In the genomic region with DNA sequence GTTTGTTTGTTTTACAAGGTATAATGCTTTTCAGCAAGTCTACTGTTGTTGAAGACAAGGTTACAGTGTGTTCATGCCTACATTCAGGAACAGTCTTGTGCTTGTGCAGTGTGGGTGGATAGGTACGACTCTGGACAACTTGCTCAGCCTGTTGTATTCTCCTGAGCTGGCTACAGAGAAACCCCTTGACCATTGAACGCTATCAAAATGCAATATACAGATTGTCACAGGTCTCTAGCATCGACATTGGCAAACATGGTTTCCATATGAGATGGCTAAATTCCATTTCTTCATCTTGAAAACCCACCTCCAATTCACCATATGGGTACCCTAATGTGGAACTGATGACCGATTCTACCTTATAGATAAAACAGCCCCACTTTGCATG, we compare ENCODE assay signal across 12 mouse cellular contexts. TPM values are rescaled to one million over a fixed set of nuclear protein-coding genes. Genes with fewer than 3 reads are reported as not detected.
A peak's percentile ranks its signal among the peaks of the same experiment; 100 is the strongest.
DNase-seq lines count a peak whose midpoint lies in the region; ATAC-seq lines count a peak whose summit lies in the region.
"Had no signal": no experiment of that assay in that cellular context is flagged by ENCODE, and none has a peak within 500 bp of the region (broad histone marks: within the 10 kb centered on the region; RNA-seq: fewer than 3 reads in every experiment).

No protein-coding gene starts in this region.

- H3K9me3 ChIP-seq in hindbrain, embryonic 11.5 days (ENCODE audit: control insufficient read depth, low read length) = no peaks in the 10 kb centered on the region
- H3K9me3 ChIP-seq in midbrain, embryonic 14.5 days (ENCODE audit: control insufficient read depth, low read length) = no peaks in the 10 kb centered on the region
- H3K9me3 ChIP-seq: heart, embryonic 15.5 days had no signal

- H3K4me2 ChIP-seq in hindbrain, embryonic 11.5 days (replicated peaks; ENCODE audit: low read depth, low read length) = peak overlapping the region; percentile 34; the same call in 1 of the 2 replicates
- H3K4me2 ChIP-seq in midbrain, embryonic 14.5 days (ENCODE audit: low read length) = peak overlapping the region; percentile 54

- 15% methylated on average over 4 of the region's 4 CpGs for WGBS in hindbrain, embryonic 11.5 days
- 14% methylated on average over 4 of the region's 4 CpGs for WGBS in midbrain, embryonic 14.5 days

- no peak overlapping the region for H3K4me3 ChIP-seq in hindbrain, embryonic 11.5 days (ENCODE audit: low read depth, low read length)
- no peak overlapping the region for H3K4me3 ChIP-seq in midbrain, embryonic 14.5 days (replicated peaks; ENCODE audit: low read depth, low read length)

- H3K9ac ChIP-seq in hindbrain, embryonic 11.5 days (ENCODE audit: low read depth, low read length) = no peak overlapping the region
- no peak overlapping the region for H3K9ac ChIP-seq in midbrain, embryonic 14.5 days (replicated peaks; ENCODE audit: low read length)
- H3K9ac ChIP-seq: heart, embryonic 15.5 days had no signal

- no peaks in the 10 kb centered on the region; the same call in 1 of the 2 replicates for H3K4me1 ChIP-seq in hindbrain, embryonic 11.5 days (replicated peaks; ENCODE audit: control insufficient read depth, insufficient read depth, low read length)
- H3K4me1 ChIP-seq in midbrain, embryonic 14.5 days (ENCODE audit: control insufficient read depth, insufficient read depth, low read length) = no peaks in the 10 kb centered on the region

- peak overlapping the region; percentile 59 for H3K27ac ChIP-seq in hindbrain, embryonic 11.5 days (ENCODE audit: low read depth, low read length)
- H3K27ac ChIP-seq in midbrain, embryonic 14.5 days (replicated peaks; ENCODE audit: low read depth, low read length) = 0 out of 2 replicates have a peak overlapping the region, but pooled peaks have one; percentile 78
- H3K27ac ChIP-seq: heart, embryonic 15.5 days had no signal

- H3K27me3 ChIP-seq in hindbrain, embryonic 11.5 days (ENCODE audit: control insufficient read depth, insufficient read depth, low read length) = peaks cover 54% of the 10 kb centered on the region
- peaks cover 66% of the 10 kb centered on the region for H3K27me3 ChIP-seq in midbrain, embryonic 14.5 days (ENCODE audit: control insufficient read depth, insufficient read depth, low read length)

- DNase-seq in retina, postnatal 1 day = peak; percentile 29
- no peak for DNase-seq in retina, embryonic 14.5 days (ENCODE audit: low spot score)
- DNase-seq in hindbrain, embryonic 11.5 days (ENCODE audit: low spot score) = peak; percentile 46
- DNase-seq in midbrain, embryonic 14.5 days = no peak
- DNase-seq in yolk sac, embryonic 10.5 days (ENCODE audit: low spot score) = no peak
- DNase-seq in left cerebral cortex, adult 9 months (ENCODE audit: low spot score in 2 of 2) = no peak
- DNase-seq in kidney, postnatal 14 days = no peak
- DNase-seq: kidney, postnatal 36 days; lung, adult 18-20 months had no signal

- no peaks in the 10 kb centered on the region for H3K36me3 ChIP-seq in hindbrain, embryonic 11.5 days (ENCODE audit: control insufficient read depth, insufficient read depth, low read length)
- H3K36me3 ChIP-seq in midbrain, embryonic 14.5 days (ENCODE audit: control insufficient read depth, insufficient read depth, low read length) = no peaks in the 10 kb centered on the region
- H3K36me3 ChIP-seq: heart, embryonic 15.5 days had no signal

- no peak for ATAC-seq in hindbrain, embryonic 11.5 days (ENCODE audit: low FRiP score)
- ATAC-seq in midbrain, embryonic 14.5 days (ENCODE audit: low FRiP score, low TSS enrichment) = no peak
- ATAC-seq: activated CD4-positive, CD25-positive, alpha-beta regulatory T cell, adult 4 months; inflammation-experienced regulatory T-cells, adult 6 months had no signal

RNA-seq across cellular contexts. Expression of a gene that starts 5.9 kb away (rescaled TPM):
- 32.8 and 36.5 TPM in 2 replicates for polyA plus RNA-seq in hindbrain, embryonic 11.5 days (2014; fragmentation: Nextera tagmentation; extraction: Ambion mirVana)
- polyA plus RNA-seq in midbrain, embryonic 14.5 days (2014; fragmentation: Nextera tagmentation; extraction: Ambion mirVana) = 32.4 and 49.1 TPM in 2 replicates
- polyA plus RNA-seq: activated CD4-positive, CD25-positive, alpha-beta regulatory T cell, adult 4 months; heart, embryonic 15.5 days; inflammation-experienced regulatory T-cells, adult 6 months had no signal

RNA-seq across cellular contexts. Expression of a gene that starts 9.3 kb away (rescaled TPM):
- 18.2 and 23.8 TPM in 2 replicates for polyA plus RNA-seq in hindbrain, embryonic 11.5 days (2014; fragmentation: Nextera tagmentation; extraction: Ambion mirVana)
- polyA plus RNA-seq in midbrain, embryonic 14.5 days (2014; fragmentation: Nextera tagmentation; extraction: Ambion mirVana) = 17.8 and 18.5 TPM in 2 replicates
- polyA plus RNA-seq: activated CD4-positive, CD25-positive, alpha-beta regulatory T cell, adult 4 months; inflammation-experienced regulatory T-cells, adult 6 months had no signal

Comparison
In these comparisons a context has a peak if more than half of its experiments do, and no peak if none do; other contexts are left out.
1. DNase-seq: peak in retina, postnatal 1 day (single experiment) and hindbrain, embryonic 11.5 days (single experiment); none in retina, embryonic 14.5 days (single experiment), midbrain, embryonic 14.5 days (single experiment), yolk sac, embryonic 10.5 days (single experiment), left cerebral cortex, adult 9 months (0 of 2) and kidney, postnatal 14 days (single experiment).